Mouse (Mus musculus): ENCODE measurements around the gene Misp.

Gene Misp

DNA sequence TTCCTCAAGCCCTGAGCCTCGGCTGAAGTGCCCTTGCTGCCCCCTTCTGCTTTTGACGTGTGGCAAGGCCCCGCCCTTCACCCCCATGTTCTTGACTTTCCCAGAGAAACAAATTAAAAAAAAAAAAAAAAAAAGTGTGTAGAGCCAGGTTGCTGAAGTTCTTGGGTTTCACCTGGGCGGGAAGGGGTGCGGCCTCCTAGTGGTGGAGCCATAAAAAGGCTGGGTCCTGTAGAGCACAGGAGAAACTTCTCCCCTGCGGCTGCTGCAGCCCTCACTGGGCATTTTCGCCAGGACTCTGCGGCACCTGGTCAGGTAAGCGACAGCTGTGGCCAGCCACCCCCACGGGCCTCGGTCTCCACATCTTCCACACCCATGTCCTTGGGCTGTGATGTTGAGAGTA, at the start of gene Misp:
TSS of gene Misp (plus strand) at position 208 of the 400 bp plus-strand sequence.
- DNase-seq (ENCODE audit: low spot score), result no peak

- no peak for DNase-seq (ENCODE audit: low spot score)
Observed at GRCm38 (mm10) chr10:79772320-79772719, 48.5 kb upstream of the Misp start.

- DNase-seq (ENCODE audit: low spot score), result no peak
Observed at GRCm38 (mm10) chr10:79773208-79773607, 47.6 kb upstream of the Misp start.

DNA sequence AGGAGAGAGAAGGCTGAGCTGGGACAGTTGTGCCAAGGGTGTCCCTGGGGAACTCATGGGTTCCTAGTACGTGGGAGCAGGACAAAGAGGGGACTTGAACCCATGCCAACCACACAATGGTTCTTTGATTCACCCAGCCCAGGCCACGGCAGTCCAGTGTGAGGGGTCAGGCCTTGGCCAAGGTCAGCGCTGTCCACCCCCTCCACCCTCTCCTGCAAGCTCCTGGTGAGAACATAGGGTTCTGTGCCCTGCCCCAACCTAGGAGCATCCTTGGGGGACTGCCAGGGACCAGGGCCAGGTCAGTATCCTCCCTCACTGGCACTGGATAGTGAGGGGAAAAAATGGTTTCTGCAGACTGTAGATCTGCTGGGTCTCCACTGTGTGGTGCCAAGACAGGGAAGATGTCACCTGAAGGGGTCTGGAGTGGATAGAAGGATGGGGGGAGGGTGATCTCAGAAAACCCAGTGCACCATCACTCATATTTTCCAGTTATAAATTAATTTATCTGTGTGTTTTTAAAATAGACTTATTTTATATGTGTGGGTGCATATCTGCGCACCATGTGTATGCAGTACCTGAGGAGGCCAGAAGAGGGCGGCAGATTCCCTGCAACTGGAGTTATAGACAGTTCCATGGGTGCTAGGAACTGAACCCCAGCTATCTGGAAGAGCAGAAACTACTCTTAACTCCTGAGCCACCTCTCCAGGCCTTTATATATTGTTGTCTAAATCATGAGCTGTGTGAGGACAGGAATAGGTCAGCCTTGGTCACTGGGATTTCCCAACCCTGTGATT, 46.1 kb upstream of the Misp start:
- no peak for DNase-seq (ENCODE audit: low spot score)

DNA sequence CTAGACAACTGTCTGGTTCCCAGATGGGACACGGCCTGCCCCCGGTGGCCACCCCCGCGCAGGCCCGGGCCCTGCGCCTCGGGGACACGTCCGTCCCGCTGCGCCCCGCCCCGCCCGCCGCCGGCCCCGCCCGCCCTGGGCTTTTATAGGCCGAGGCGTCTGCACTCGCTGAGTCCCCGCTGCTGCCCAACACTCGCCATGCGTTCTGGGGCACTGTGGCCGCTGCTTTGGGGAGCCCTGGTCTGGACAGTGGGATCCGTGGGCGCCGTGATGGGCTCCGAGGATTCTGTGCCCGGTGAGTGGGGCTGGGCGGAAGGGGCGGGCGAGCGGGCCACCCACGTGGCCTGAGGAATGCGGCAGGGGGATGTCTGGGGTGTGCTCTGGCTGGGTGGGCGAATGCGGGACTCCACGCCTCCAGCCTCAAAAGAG, 43.7 kb upstream of the Misp start, which contains the start of gene Fstl3:
TSS of gene Fstl3 (plus strand) at position 170 of the 429 bp plus-strand sequence.
- DNase-seq (ENCODE audit: low spot score), result no peak

DNA sequence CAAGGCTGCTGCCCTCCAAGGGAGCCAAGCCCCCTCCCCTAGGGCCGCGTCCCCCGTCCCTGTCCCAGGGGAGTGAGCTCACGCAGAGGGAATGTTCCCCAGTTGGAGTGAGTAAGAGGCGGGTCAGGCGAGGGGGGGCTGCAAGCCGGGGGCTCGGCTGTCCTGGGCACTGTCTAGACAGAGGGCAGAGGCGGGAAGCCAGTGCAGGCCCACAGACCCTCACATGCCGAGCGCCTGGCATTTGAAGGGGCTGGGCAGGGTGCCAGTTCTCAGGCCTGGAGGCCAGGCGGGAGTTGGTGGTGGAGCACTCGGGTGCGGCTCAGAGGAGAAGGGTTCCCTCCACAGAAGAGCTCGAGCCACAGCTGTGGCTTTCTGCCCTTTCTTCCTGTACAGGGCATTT, 42.8 kb upstream of the Misp start:
- no peak for DNase-seq (ENCODE audit: low spot score)

DNA sequence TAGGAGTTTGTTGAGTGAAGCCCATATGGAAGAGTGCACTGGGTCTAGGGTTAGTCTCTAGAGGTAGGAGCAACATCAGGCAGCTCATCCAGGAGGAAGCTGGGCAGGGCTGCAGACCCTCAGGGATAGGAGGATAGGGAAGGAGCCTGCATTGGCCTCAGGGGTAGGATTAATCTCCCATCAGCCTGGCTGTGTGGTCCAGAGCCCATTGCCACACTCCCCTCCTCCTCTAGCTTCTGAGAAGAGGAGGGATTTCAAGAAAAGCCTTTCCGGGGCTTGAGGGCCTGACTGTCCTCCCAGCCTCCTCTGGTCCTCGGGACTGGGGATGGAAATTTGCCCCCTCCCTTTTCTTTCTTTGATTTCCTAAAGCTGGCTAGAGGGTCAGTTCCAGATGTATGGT, 41.6 kb upstream of the Misp start:
- no peak for DNase-seq (ENCODE audit: low spot score)

- peak; percentile 85 for DNase-seq (ENCODE audit: low spot score)
Observed at GRCm38 (mm10) chr10:79779784-79780663, 40.8 kb upstream of the Misp start.

DNA sequence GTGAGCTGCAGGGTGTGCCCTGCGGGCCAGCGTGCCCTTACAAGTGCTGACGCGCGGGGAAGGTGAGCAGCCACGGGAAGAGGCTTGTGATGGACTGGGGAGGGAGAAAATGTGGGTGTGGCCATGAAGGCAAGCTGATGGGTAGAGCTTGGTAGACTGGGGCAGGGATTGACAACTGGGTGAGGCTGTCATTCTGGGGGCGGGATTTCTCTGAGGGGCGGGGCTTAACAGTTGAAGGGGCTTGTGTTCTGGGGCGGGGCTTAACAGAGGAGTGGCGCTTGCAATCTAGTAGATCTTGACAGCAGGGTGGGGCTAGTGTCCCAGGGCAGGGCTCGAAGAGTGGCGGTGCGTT, 40.1 kb upstream of the Misp start:
- DNase-seq (ENCODE audit: low spot score), result no peak

- DNase-seq (ENCODE audit: low spot score), result no peak
Observed at GRCm38 (mm10) chr10:79781139-79781538, 39.6 kb upstream of the Misp start.

DNA sequence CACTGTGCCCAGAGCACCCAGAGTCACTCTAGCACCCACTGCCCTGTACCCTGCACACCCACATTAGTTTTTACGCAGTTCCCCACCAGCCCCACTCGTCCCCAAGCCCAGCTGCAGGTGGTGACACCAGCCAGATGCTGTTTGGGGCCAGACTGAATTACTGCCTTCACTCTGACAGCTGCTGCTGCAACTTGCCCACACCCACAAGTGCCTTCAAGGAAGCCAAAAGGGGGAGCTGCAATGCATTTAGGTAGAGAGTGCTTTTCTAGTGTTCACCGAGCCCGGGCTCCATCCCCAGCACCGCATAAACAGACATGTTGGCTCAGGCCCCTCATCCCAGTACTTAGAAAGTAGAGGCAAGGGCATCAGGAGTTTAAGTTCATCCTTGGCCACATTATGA, 38.8 kb upstream of the Misp start:
- no peak for DNase-seq (ENCODE audit: low spot score)

GRCm38 (mm10) chr10:79783050-79783449, 37.7 kb upstream of the Misp start:
- no peak for DNase-seq (ENCODE audit: low spot score)

GRCm38 (mm10) chr10:79783920-79784800, 36.6 kb upstream of the Misp start:
- DNase-seq (ENCODE audit: low spot score), result no peak

DNA sequence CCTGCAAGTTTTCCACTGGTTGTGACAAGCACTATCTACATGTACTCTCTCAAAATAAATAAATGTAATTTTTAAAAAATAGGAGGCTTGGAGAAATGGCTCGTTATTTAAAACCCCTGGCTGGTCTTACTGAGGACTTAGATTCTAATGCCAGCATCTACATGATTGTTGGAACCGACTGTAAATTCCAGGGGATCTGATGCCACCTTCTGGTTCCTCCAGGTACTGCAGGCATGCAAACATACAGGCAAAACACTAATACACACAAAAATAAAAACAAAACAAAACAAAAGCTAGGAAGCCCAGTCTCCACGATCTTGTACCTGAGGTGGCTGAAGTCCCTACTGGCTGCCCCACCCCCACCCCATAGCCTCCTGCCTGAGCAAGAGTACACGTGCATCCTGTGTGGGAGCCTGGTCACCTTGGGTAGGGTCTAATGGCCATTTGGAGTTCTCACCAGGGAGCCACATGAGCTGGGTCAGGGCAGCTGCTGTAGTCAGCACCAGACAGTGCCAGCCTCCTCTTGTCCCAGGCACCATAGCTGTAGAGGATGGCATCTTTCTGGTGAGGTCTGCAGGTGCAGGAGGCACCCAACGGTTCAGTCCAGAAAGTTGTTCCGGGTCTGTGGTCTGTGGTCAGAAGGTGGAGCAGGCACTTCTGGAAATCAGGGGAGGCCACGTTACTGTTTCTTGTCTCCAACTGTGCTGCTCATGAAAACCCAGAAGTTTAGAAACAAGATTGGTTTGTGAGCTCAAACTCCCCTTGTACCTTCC, 32.2 kb upstream of the Misp start:
- DNase-seq (ENCODE audit: low spot score), result peak; percentile 66

- DNase-seq (ENCODE audit: low spot score), result no peak
Observed at GRCm38 (mm10) chr10:79789581-79789980, 31.2 kb upstream of the Misp start.

DNA sequence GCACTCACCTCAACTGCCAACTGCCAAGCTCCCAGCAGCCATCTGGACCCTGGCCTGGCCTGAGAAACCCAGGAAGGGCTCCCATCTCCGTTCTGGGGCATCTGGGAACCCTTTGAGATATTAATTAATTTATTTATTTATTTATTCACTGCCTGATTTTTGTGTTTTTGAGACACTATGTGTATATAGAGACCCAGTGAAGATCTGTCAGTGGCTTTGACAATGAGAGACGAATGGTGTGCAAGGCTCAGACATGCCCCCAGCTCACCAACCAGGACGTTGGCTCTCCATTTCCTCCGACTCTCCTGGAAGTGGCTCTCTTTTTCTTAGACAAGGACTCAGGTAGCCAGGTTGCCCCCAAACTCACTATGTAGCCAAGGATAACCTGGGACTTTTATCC, 29.9 kb upstream of the Misp start, which contains the start of gene Prss57:
TSS of gene Prss57 (minus strand) at position 101 of the 400 bp plus-strand sequence.
- DNase-seq (ENCODE audit: low spot score), result no peak

DNA sequence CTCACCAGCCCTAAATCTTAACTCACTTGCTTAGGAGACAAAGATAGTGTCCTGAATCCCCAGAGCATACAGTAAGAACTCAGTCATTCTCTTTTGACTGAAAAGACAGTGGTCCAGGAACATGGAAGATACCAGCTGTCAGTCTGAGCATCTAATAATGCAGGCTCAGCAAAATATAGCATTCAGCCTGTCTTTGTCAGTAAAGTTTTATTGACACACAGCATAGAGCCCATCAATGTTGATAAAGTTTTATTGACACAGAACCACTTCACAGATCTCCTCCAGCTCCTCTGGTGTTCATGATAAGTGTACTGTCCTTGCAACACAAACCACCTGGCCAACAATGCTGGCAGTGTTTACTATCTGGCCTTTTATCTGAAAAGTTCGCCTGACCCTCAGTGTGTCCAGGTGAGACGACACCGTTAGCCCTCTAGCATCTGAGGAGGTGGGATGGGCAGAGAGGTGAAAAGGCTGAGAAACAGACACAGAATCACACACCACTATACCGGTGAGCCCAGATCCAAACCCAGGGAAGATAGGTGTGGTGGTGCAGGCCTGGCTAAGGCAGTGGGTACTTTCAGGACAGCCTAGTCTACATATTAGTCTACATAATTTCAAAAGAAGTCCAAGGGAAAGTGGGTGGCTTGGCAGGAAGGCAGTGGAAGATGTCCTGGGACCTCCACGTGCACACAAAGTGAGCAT, 28.3 kb upstream of the Misp start:
- no peak for DNase-seq (ENCODE audit: low spot score)

GRCm38 (mm10) chr10:79793051-79793737, 27.6 kb upstream of the Misp start, which contains the start of gene Palm:
Gene Palm (plus strand): TSS chr10:79793572.
- DNase-seq (ENCODE audit: low spot score), result peak; percentile 60

GRCm38 (mm10) chr10:79793738-79794490, 26.9 kb upstream of the Misp start:
- DNase-seq (ENCODE audit: low spot score), result no peak
